9 mouse cellular contexts compared by ENCODE assay signal in genomic region chr16:16224506-16224924, GRCm38 (mm10). TPM values are rescaled to one million over a fixed set of nuclear protein-coding genes. Genes with fewer than 3 reads are reported as not detected.
DNase-seq lines count a peak whose midpoint lies in the region; ATAC-seq and TF ChIP-seq lines count a peak whose summit lies in the region.
"Had no signal": no experiment of that assay in that cellular context is flagged by ENCODE, and none has a peak within 500 bp of the region (broad histone marks: within the 10 kb centered on the region; RNA-seq: fewer than 3 reads in every experiment).

No protein-coding gene starts in this region.

- no peaks in the 10 kb centered on the region for H3K9me3 ChIP-seq in forebrain, embryonic 14.5 days (replicated peaks; ENCODE audit: control insufficient read depth, low read length)
- H3K9me3 ChIP-seq in kidney, embryonic 16.5 days (ENCODE audit: low read length), result no peaks in the 10 kb centered on the region
- H3K9me3 ChIP-seq: neural tube, embryonic 13.5 days had no signal

- H3K27me3 ChIP-seq in forebrain, embryonic 14.5 days (replicated peaks; ENCODE audit: control insufficient read depth, insufficient read depth, low read length), result no peaks in the 10 kb centered on the region
- no peaks in the 10 kb centered on the region for H3K27me3 ChIP-seq in kidney, embryonic 16.5 days (ENCODE audit: insufficient read depth, low read length)
- H3K27me3 ChIP-seq in thymus, adult 2 months (ENCODE audit: control insufficient read depth, insufficient read depth, low read length), result no peaks in the 10 kb centered on the region
- H3K27me3 ChIP-seq: neural tube, embryonic 13.5 days had no signal

- H3K9ac ChIP-seq in forebrain, embryonic 14.5 days (ENCODE audit: low read length), result no peak overlapping the region
- H3K9ac ChIP-seq in kidney, embryonic 16.5 days (replicated peaks; ENCODE audit: low read length), result no peak overlapping the region
- H3K9ac ChIP-seq: neural tube, embryonic 13.5 days had no signal

- no peak overlapping the region for H3K4me2 ChIP-seq in forebrain, embryonic 14.5 days (ENCODE audit: low read length)
- no peak overlapping the region for H3K4me2 ChIP-seq in kidney, embryonic 16.5 days (replicated peaks; ENCODE audit: low read depth, low read length)
- H3K4me2 ChIP-seq: neural tube, embryonic 13.5 days had no signal

- no peaks in the 10 kb centered on the region for H3K36me3 ChIP-seq in forebrain, embryonic 14.5 days (ENCODE audit: control insufficient read depth, insufficient read depth, low read length)
- no peaks in the 10 kb centered on the region for H3K36me3 ChIP-seq in kidney, embryonic 16.5 days (ENCODE audit: insufficient read depth, low read length)
- no peaks in the 10 kb centered on the region for H3K36me3 ChIP-seq in thymus, adult 2 months (ENCODE audit: control insufficient read depth, insufficient read depth, low read length)
- H3K36me3 ChIP-seq: neural tube, embryonic 13.5 days had no signal

- ATAC-seq in forebrain, embryonic 14.5 days, result peak; percentile 87; the same call in 1 of the 2 replicates
- peak; percentile 97 for ATAC-seq in kidney, embryonic 16.5 days (ENCODE audit: low FRiP score, low TSS enrichment)

- peak; percentile 75 for DNase-seq in 3134 (ENCODE audit: extremely low read depth, insufficient read length, low spot score)
- peak; percentile 76 for DNase-seq in MN1 (ENCODE audit: low spot score)
- DNase-seq in forebrain, embryonic 14.5 days (ENCODE audit: low spot score), result peak; percentile 49
- DNase-seq in mesoderm, embryonic 11.5 days (ENCODE audit: low read depth, low spot score), result peak; percentile 47
- no peak for DNase-seq in layer of hippocampus, postnatal 25 days (ENCODE audit: extremely low spot score in 1 of 2, low spot score in 1 of 2)
- DNase-seq in right cerebral cortex, adult 2 months (ENCODE audit: low spot score in 2 of 2), result no peak
- DNase-seq in thymus, adult 2 months, result no peak

- H3K4me3 ChIP-seq in forebrain, embryonic 14.5 days (ENCODE audit: low read depth, low read length), result no peak overlapping the region
- no peak overlapping the region for H3K4me3 ChIP-seq in kidney, embryonic 16.5 days (ENCODE audit: low read length)
- H3K4me3 ChIP-seq in thymus, adult 2 months (ENCODE audit: control insufficient read depth, insufficient read depth, low read length), result no peak overlapping the region
- H3K4me3 ChIP-seq: neural tube, embryonic 13.5 days had no signal

- no peaks in the 10 kb centered on the region for H3K4me1 ChIP-seq in forebrain, embryonic 14.5 days (ENCODE audit: control insufficient read depth, insufficient read depth, low read length)
- peaks cover 17% of the 10 kb centered on the region for H3K4me1 ChIP-seq in kidney, embryonic 16.5 days (ENCODE audit: insufficient read depth, low read length)
- H3K4me1 ChIP-seq in thymus, adult 2 months (replicated peaks; ENCODE audit: control insufficient read depth, insufficient read depth, low read length), result no peaks in the 10 kb centered on the region

- no peak for TF ChIP-seq CTCF in thymus, adult 2 months (IDR thresholded peaks at IDR 0.05; ENCODE audit: borderline replicate concordance, control insufficient read depth, extremely low read depth, insufficient read depth, low read length, poor library complexity)

- WGBS in forebrain, embryonic 14.5 days, result 10% methylated on average over 4 of the region's 4 CpGs
- 12% methylated on average over 4 of the region's 4 CpGs for whole genome bisulfite sequencing in kidney, embryonic 16.5 days
- 77% methylated on average over 4 of the region's 4 CpGs for whole genome bisulfite sequencing in thymus, adult 2 months

- no peak for TF ChIP-seq POLR2A in thymus, adult 2 months (IDR thresholded peaks at IDR 0.05; ENCODE audit: control insufficient read depth, extremely low read depth, insufficient read depth, low read length, poor library complexity)

- no peak overlapping the region for H3K27ac ChIP-seq in forebrain, embryonic 14.5 days (ENCODE audit: low read depth, low read length)
- H3K27ac ChIP-seq in kidney, embryonic 16.5 days (ENCODE audit: low read length), result peak overlapping the region; percentile 60
- H3K27ac ChIP-seq in thymus, adult 2 months (ENCODE audit: control insufficient read depth, insufficient read depth, low read length), result no peak overlapping the region
- H3K27ac ChIP-seq: neural tube, embryonic 13.5 days had no signal

RNA-seq across cellular contexts. Expression of gene Pkp2, which starts 11.4 kb away (rescaled TPM):
- 0.84 and 0.91 TPM in 2 replicates for polyA plus RNA-seq in forebrain, embryonic 14.5 days (2014; fragmentation: Nextera tagmentation; extraction: Ambion mirVana)
- polyA plus RNA-seq in kidney, embryonic 16.5 days (2015; fragmentation: Nextera tagmentation; extraction: Ambion mirVana), result 12.1 TPM in 2 replicates
- 10 to 100 TPM; 43.7 to 44.9 TPM for total RNA-seq in layer of hippocampus, postnatal 25 days (2021)
- polyA plus RNA-seq in thymus, adult 2 months (2012; rRNA removed), result 1.2 and 4.5 TPM in 2 replicates

Comparison
In these comparisons a context has a peak if more than half of its experiments do, and no peak if none do; other contexts are left out.
1. DNase-seq: peak in 3134 (single experiment), MN1 (single experiment), forebrain, embryonic 14.5 days (single experiment) and mesoderm, embryonic 11.5 days (single experiment); none in layer of hippocampus, postnatal 25 days (0 of 2), right cerebral cortex, adult 2 months (0 of 2) and thymus, adult 2 months (single experiment).